Mouse (Mus musculus): ENCODE measurements around the gene Smarca4. TPM values are rescaled to one million over a fixed set of nuclear protein-coding genes. Genes with fewer than 3 reads are reported as not detected.
"Not testable (repeated sequence)": the region's sequence is repeated elsewhere in the genome, so short reads cannot be mapped to it uniquely, and the experiment has no call there.

Gene Smarca4
- polyA plus RNA-seq, 1 experiment from 2014 or later: 143 TPM

DNA sequence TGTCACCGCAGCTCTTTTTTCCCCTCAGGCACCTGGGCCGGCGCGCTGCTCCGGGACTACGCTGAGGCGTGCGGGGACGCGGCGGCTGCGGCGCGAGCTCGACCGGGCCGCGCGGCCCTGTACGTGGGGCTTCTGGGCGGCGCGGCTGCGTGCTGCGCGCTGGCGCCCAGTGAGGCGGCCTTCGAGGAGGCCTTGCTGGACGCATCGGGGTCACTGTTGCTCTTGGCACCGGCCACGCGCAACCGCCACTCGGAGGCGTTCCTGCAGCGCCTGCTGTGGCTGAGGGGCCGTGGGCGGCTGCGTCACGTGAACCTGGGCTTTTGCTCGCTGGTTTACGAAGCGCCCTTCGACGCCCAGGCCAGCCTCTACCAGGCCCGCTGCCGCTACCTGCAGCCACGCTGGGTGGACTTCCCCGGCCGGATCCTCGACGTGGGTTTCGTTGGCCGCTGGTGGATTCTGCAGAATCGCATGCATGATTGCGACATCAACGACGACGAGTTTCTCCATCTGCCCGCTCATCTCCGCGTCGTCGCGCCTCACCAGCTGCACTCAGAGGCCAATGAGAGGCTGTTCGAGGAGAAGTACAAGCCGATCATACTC is 22.7 kb upstream of the Smarca4 start:
- no peaks in the 10 kb centered on the region for H3K27me3 ChIP-seq (ENCODE audit: control insufficient read depth, insufficient read depth, low read length)
- DNase-seq (ENCODE audit: low spot score): peak; percentile 45
- H3K4me2 ChIP-seq (ENCODE audit: low read depth, severe bottlenecking): peak overlapping the region; percentile 95
- peak; percentile 40 for ATAC-seq (ENCODE audit: insufficient number of reproducible peaks, low FRiP score, low TSS enrichment, low read depth)
- H3K9ac ChIP-seq (ENCODE audit: low read length): peak overlapping the region; percentile 90
- H3K27ac ChIP-seq (replicated peaks; ENCODE audit: low read depth, low read length): peak overlapping the region; percentile 69
- no peaks in the 10 kb centered on the region for H3K9me3 ChIP-seq (ENCODE audit: control insufficient read depth, low read length)
- H3K4me1 ChIP-seq (ENCODE audit: control insufficient read depth, insufficient read depth, low read length): peaks cover 11% of the 10 kb centered on the region
- WGBS: 2% methylated on average over 67 of the region's 69 CpGs
- peaks cover 14% of the 10 kb centered on the region for H3K36me3 ChIP-seq (ENCODE audit: control insufficient read depth, insufficient read depth, low read length)
- H3K4me3 ChIP-seq (ENCODE audit: low read depth, low read length): peak overlapping the region; percentile 91

GRCm38 (mm10) chr9:21594350-21594749 is 21.6 kb upstream of the Smarca4 start:
- H3K9ac ChIP-seq (ENCODE audit: low read length); H3K36me3 ChIP-seq (ENCODE audit: control insufficient read depth, insufficient read depth, low read length); H3K27ac ChIP-seq (replicated peaks; ENCODE audit: low read depth, low read length); ATAC-seq (ENCODE audit: insufficient number of reproducible peaks, low FRiP score, low TSS enrichment, low read depth); DNase-seq (ENCODE audit: low spot score); H3K27me3 ChIP-seq (ENCODE audit: control insufficient read depth, insufficient read depth, low read length); H3K4me3 ChIP-seq (ENCODE audit: low read depth, low read length); H3K9me3 ChIP-seq (ENCODE audit: control insufficient read depth, low read length): not testable (repeated sequence)
- Histone ChIP-seq H3K4me1 (ENCODE audit: control insufficient read depth, insufficient read depth, low read length) (peaks cover 11% of the 10 kb centered on the region), H3K4me2 (ENCODE audit: low read depth, severe bottlenecking) (peak overlapping the region; percentile 95; the same call in 1 of the 2 replicates)
- WGBS: 92% methylated on average over 8 of the region's 8 CpGs

GRCm38 (mm10) chr9:21594838-21595237 is 21.1 kb upstream of the Smarca4 start:
- no peak overlapping the region for H3K27ac ChIP-seq (replicated peaks; ENCODE audit: low read depth, low read length)
- DNase-seq (ENCODE audit: low spot score) (no peak), ATAC-seq (ENCODE audit: insufficient number of reproducible peaks, low FRiP score, low TSS enrichment, low read depth) (no peak)
- no peak overlapping the region for H3K4me3 ChIP-seq (ENCODE audit: low read depth, low read length)
- no peaks in the 10 kb centered on the region for H3K9me3 ChIP-seq (ENCODE audit: control insufficient read depth, low read length)
- WGBS: 92% methylated on average over 2 of the region's 2 CpGs
- peaks cover 11% of the 10 kb centered on the region for H3K4me1 ChIP-seq (ENCODE audit: control insufficient read depth, insufficient read depth, low read length)
- H3K27me3 ChIP-seq (ENCODE audit: control insufficient read depth, insufficient read depth, low read length): no peaks in the 10 kb centered on the region
- H3K4me2 ChIP-seq (ENCODE audit: low read depth, severe bottlenecking): no peak overlapping the region
- peaks cover 2% of the 10 kb centered on the region for H3K36me3 ChIP-seq (ENCODE audit: control insufficient read depth, insufficient read depth, low read length)
- no peak overlapping the region for H3K9ac ChIP-seq (ENCODE audit: low read length)

GRCm38 (mm10) chr9:21598198-21598597 is 17.8 kb upstream of the Smarca4 start:
- ATAC-seq (ENCODE audit: insufficient number of reproducible peaks, low FRiP score, low TSS enrichment, low read depth) (no peak), DNase-seq (ENCODE audit: low spot score) (peak; percentile 48)
- Histone ChIP-seq H3K36me3 (ENCODE audit: control insufficient read depth, insufficient read depth, low read length) (no peaks in the 10 kb centered on the region; the same call in 1 of the 2 replicates), H3K4me1 (ENCODE audit: control insufficient read depth, insufficient read depth, low read length) (peaks cover 5% of the 10 kb centered on the region; the same call in 1 of the 2 replicates), H3K9me3 (ENCODE audit: control insufficient read depth, low read length) (no peaks in the 10 kb centered on the region), H3K27me3 (ENCODE audit: control insufficient read depth, insufficient read depth, low read length) (no peaks in the 10 kb centered on the region), H3K9ac (ENCODE audit: low read length) (no peak overlapping the region), H3K27ac (replicated peaks; ENCODE audit: low read depth, low read length) (no peak overlapping the region), H3K4me3 (ENCODE audit: low read depth, low read length) (no peak overlapping the region), H3K4me2 (ENCODE audit: low read depth, severe bottlenecking) (no peak overlapping the region)
- WGBS: 49% methylated on average over 2 of the region's 2 CpGs

DNA sequence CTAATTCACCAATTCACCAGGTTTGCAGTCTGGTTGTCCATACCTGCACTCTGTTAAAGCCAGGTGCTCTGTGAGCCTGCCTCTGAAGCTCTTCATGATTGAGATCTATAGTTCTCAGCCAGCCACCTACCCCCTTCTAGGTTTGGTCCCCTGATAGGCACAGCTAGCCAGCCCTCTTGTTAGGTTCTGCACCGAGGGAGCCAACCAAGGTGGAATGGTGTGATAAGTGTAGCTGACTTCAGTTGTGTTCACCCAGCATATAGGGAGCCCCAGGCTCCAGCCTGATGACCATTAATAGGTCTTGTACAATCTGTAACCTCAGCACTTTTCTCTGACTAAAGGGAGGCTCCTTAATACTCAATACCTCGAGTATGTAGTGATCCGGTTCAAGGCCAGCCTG is 15.8 kb upstream of the Smarca4 start:
- ATAC-seq (ENCODE audit: insufficient number of reproducible peaks, low FRiP score, low TSS enrichment, low read depth): no peak
- H3K4me1 ChIP-seq (ENCODE audit: control insufficient read depth, insufficient read depth, low read length): no peaks in the 10 kb centered on the region
- H3K9ac ChIP-seq (ENCODE audit: low read length): no peak overlapping the region
- H3K4me3 ChIP-seq (ENCODE audit: low read depth, low read length): no peak overlapping the region
- no peak for DNase-seq (ENCODE audit: low spot score)
- WGBS: 81% methylated on average over 3 of the region's 3 CpGs
- H3K4me2 ChIP-seq (ENCODE audit: low read depth, severe bottlenecking): no peak overlapping the region
- H3K27me3 ChIP-seq (ENCODE audit: control insufficient read depth, insufficient read depth, low read length): no peaks in the 10 kb centered on the region
- H3K36me3 ChIP-seq (ENCODE audit: control insufficient read depth, insufficient read depth, low read length): no peaks in the 10 kb centered on the region; the same call in 1 of the 2 replicates
- no peaks in the 10 kb centered on the region for H3K9me3 ChIP-seq (ENCODE audit: control insufficient read depth, low read length)
- H3K27ac ChIP-seq (replicated peaks; ENCODE audit: low read depth, low read length): no peak overlapping the region

GRCm38 (mm10) chr9:21601073-21601472 is 14.9 kb upstream of the Smarca4 start:
- WGBS: 80% methylated on average over 2 of the region's 2 CpGs
- no peak for ATAC-seq (ENCODE audit: insufficient number of reproducible peaks, low FRiP score, low TSS enrichment, low read depth)
- H3K36me3 ChIP-seq (ENCODE audit: control insufficient read depth, insufficient read depth, low read length): no peaks in the 10 kb centered on the region; the same call in 1 of the 2 replicates
- H3K9ac ChIP-seq (ENCODE audit: low read length): no peak overlapping the region
- H3K9me3 ChIP-seq (ENCODE audit: control insufficient read depth, low read length): no peaks in the 10 kb centered on the region
- no peak overlapping the region for H3K4me3 ChIP-seq (ENCODE audit: low read depth, low read length)
- no peaks in the 10 kb centered on the region for H3K27me3 ChIP-seq (ENCODE audit: control insufficient read depth, insufficient read depth, low read length)
- H3K4me2 ChIP-seq (ENCODE audit: low read depth, severe bottlenecking): no peak overlapping the region
- no peak overlapping the region for H3K27ac ChIP-seq (replicated peaks; ENCODE audit: low read depth, low read length)
- H3K4me1 ChIP-seq (ENCODE audit: control insufficient read depth, insufficient read depth, low read length): no peaks in the 10 kb centered on the region
- DNase-seq (ENCODE audit: low spot score): no peak

GRCm38 (mm10) chr9:21601722-21602399 is 14.1 kb upstream of the Smarca4 start:
- H3K27ac ChIP-seq (replicated peaks; ENCODE audit: low read depth, low read length): no peak overlapping the region
- 50% methylated on average over 10 of the region's 10 CpGs for WGBS
- no peaks in the 10 kb centered on the region for H3K36me3 ChIP-seq (ENCODE audit: control insufficient read depth, insufficient read depth, low read length)
- H3K4me3 ChIP-seq (ENCODE audit: low read depth, low read length): no peak overlapping the region
- no peaks in the 10 kb centered on the region for H3K27me3 ChIP-seq (ENCODE audit: control insufficient read depth, insufficient read depth, low read length)
- ATAC-seq (ENCODE audit: insufficient number of reproducible peaks, low FRiP score, low TSS enrichment, low read depth) (no peak), DNase-seq (ENCODE audit: low spot score) (peak; percentile 84)
- H3K9me3 ChIP-seq (ENCODE audit: control insufficient read depth, low read length): no peaks in the 10 kb centered on the region
- no peak overlapping the region for H3K4me2 ChIP-seq (ENCODE audit: low read depth, severe bottlenecking)
- no peaks in the 10 kb centered on the region for H3K4me1 ChIP-seq (ENCODE audit: control insufficient read depth, insufficient read depth, low read length)
- no peak overlapping the region for H3K9ac ChIP-seq (ENCODE audit: low read length)

- Histone ChIP-seq H3K27me3 (ENCODE audit: control insufficient read depth, insufficient read depth, low read length) (no peaks in the 10 kb centered on the region), H3K9me3 (ENCODE audit: control insufficient read depth, low read length) (no peaks in the 10 kb centered on the region), H3K9ac (ENCODE audit: low read length) (no peak overlapping the region), H3K36me3 (ENCODE audit: control insufficient read depth, insufficient read depth, low read length) (no peaks in the 10 kb centered on the region), H3K27ac (replicated peaks; ENCODE audit: low read depth, low read length) (no peak overlapping the region), H3K4me2 (ENCODE audit: low read depth, severe bottlenecking) (no peak overlapping the region), H3K4me3 (ENCODE audit: low read depth, low read length) (no peak overlapping the region), H3K4me1 (ENCODE audit: control insufficient read depth, insufficient read depth, low read length) (no peaks in the 10 kb centered on the region)
- DNase-seq (ENCODE audit: low spot score) (no peak), ATAC-seq (ENCODE audit: insufficient number of reproducible peaks, low FRiP score, low TSS enrichment, low read depth) (no peak)
- 71% methylated on average over 5 of the region's 5 CpGs for WGBS
Measured at GRCm38 (mm10) chr9:21604119-21604518, 11.8 kb upstream of the Smarca4 start.
